Mouse (Mus musculus) CH12.LX (cell line): ENCODE results near the gene Nsl1.

Experiments
- CTCF ChIP-seq, 2 experiments: IDR thresholded peaks in 1 of 2; conservative IDR thresholded peaks in 1 of 2; 2 replicates each; pipeline ENCODE4 v1.5.1; 2011 to 2012; ENCODE audit warnings: low read depth in 2 of 2, low read length in 2 of 2, improper control_type of control experiment in 1 of 2, inconsistent platforms in 1 of 2, mild to moderate bottlenecking in 1 of 2, moderate library complexity in 1 of 2
- MAFK ChIP-seq: IDR thresholded peaks from 2 replicates; pipeline ENCODE4 v1.6.1; 2011; ENCODE audit warnings: low read length, improper control_type of control experiment; ENCODE audit not compliant: insufficient replicate concordance
- NELFE ChIP-seq: IDR thresholded peaks from 2 replicates; pipeline ENCODE4 v1.6.1; 2011; ENCODE audit warnings: low read depth, low read length, improper control_type of control experiment
- POLR2AphosphoS2 ChIP-seq: IDR thresholded peaks from 2 replicates; pipeline ENCODE4 v1.6.1; 2011; ENCODE audit warnings: low read depth, low read length, improper control_type of control experiment
- TCF12 ChIP-seq: IDR thresholded peaks from 2 replicates; pipeline ENCODE4 v1.6.1; 2014; ENCODE audit warnings: low read depth, mild to moderate bottlenecking, inconsistent platforms, low read length, improper control_type of control experiment
- UBTF ChIP-seq: IDR thresholded peaks from 2 replicates; pipeline ENCODE4 v1.6.1; 2012; ENCODE audit warnings: low read depth, mild to moderate bottlenecking, inconsistent platforms, low read length, improper control_type of control experiment, moderate library complexity

GRCm38 (mm10) chr1:191083230-191083629, 20.4 kb downstream of the Nsl1 start:
- no peak for TF ChIP-seq NELFE
- no peak for TF ChIP-seq MAFK
- no peak for TF ChIP-seq POLR2AphosphoS2
- TF ChIP-seq CTCF (conservative IDR thresholded peaks at IDR 0.05 in 1 of 2, IDR thresholded peaks at IDR 0.05 in 1 of 2; ENCODE audit: low read depth in 2 of 2, low read length in 2 of 2): no peak
- no peak for TF ChIP-seq TCF12
- TF ChIP-seq UBTF: no peak
